Mouse (Mus musculus) ovary, postnatal 10 days (tissue): ENCODE results near the gene Slc31a1.

ENCODE experiments used
- DNase-seq: peaks from one replicate; pipeline ENCODE4 v3.0.0; 2022; ENCODE audit warnings: low spot score

The Slc31a1 gene

GRCm38 (mm10) chr4:62362437-62362836 is 1.9 kb downstream of the Slc31a1 start:
- DNase-seq, result no peak

GRCm38 (mm10) chr4:62364299-62364698 is 3.8 kb downstream of the Slc31a1 start:
- no peak for DNase-seq

- DNase-seq, result no peak
These were observed 5.8 kb downstream of the Slc31a1 start for GRCm38 (mm10) chr4:62366291-62366690.

- no peak for DNase-seq
These were observed 7.1 kb downstream of the Slc31a1 start for GRCm38 (mm10) chr4:62367586-62367985.

GRCm38 (mm10) chr4:62369091-62369490 is 8.6 kb downstream of the Slc31a1 start:
- no peak for DNase-seq

- DNase-seq, result no peak
These were observed 11.9 kb downstream of the Slc31a1 start for GRCm38 (mm10) chr4:62372410-62372809.

GRCm38 (mm10) chr4:62372818-62373520 is 12.4 kb downstream of the Slc31a1 start:
- no peak for DNase-seq

GRCm38 (mm10) chr4:62373668-62374067 is 13.1 kb downstream of the Slc31a1 start:
- DNase-seq, result no peak

GRCm38 (mm10) chr4:62374342-62374741 is 13.8 kb downstream of the Slc31a1 start:
- no peak for DNase-seq

GRCm38 (mm10) chr4:62376123-62376522 is 15.6 kb downstream of the Slc31a1 start:
- DNase-seq, result no peak

GRCm38 (mm10) chr4:62379724-62380381 is 19.3 kb downstream of the Slc31a1 start:
- no peak for DNase-seq

- DNase-seq, result no peak
These were observed 22.7 kb downstream of the Slc31a1 start for GRCm38 (mm10) chr4:62383207-62383606.

GRCm38 (mm10) chr4:62383752-62384151 is 23.2 kb downstream of the Slc31a1 start:
- no peak for DNase-seq

- no peak for DNase-seq
These were observed 23.6 kb downstream of the Slc31a1 start for GRCm38 (mm10) chr4:62384159-62384558.

- DNase-seq, result no peak
These were observed 24.9 kb downstream of the Slc31a1 start for GRCm38 (mm10) chr4:62385439-62385838.

- DNase-seq, result no peak
These were observed 29.3 kb downstream of the Slc31a1 start for GRCm38 (mm10) chr4:62389592-62390512.

- no peak for DNase-seq
These were observed 31.4 kb downstream of the Slc31a1 start for GRCm38 (mm10) chr4:62391892-62392291.

GRCm38 (mm10) chr4:62393459-62393858 is 32.9 kb downstream of the Slc31a1 start:
- DNase-seq, result no peak

GRCm38 (mm10) chr4:62395806-62396205 is 35.3 kb downstream of the Slc31a1 start:
- DNase-seq, result no peak

GRCm38 (mm10) chr4:62397616-62398365 is 37.3 kb downstream of the Slc31a1 start:
- no peak for DNase-seq

GRCm38 (mm10) chr4:62398956-62399355 is 38.4 kb downstream of the Slc31a1 start:
- DNase-seq, result no peak

GRCm38 (mm10) chr4:62406133-62406532 is 45.6 kb downstream of the Slc31a1 start:
- no peak for DNase-seq
